Mouse (Mus musculus): ENCODE measurements around the gene Cd300lg.

DNA sequence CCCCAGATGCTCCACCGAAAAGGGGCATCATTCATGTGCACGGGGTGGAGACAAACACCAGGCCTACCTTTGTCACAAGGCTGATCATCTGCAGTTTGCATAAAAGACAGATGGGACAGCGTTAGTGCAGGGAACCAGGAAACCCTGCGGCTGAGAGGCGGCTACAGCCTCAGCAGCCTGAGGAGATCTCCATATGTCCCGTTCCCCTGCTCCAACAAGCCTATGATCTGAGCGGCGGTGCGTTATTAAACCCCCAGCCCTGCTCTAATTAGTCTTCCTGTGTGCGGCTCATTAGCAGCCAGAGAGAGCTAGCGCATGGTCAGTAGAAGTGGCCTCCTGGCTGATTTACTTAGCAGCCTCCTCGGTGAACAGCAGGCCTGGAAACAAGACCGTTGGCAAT lies 31.2 kb upstream of the Cd300lg start:
- TF ChIP-seq CTCF (IDR thresholded peaks at IDR 0.05; ENCODE audit: low read depth, low read length): no peak
- no peak for TF ChIP-seq POLR2A (IDR thresholded peaks at IDR 0.05; ENCODE audit: insufficient read depth, low read length)

Measured in ES-Bruce4 (cell line).